Mouse (Mus musculus): ENCODE results near the gene Cep112.

The Cep112 gene

GRCm38 (mm10) chr11:108593959-108594579 lies 169.1 kb downstream of the Cep112 start:
- no peak for DNase-seq (ENCODE audit: low read depth in 2 of 2, low spot score in 2 of 2)

- DNase-seq (ENCODE audit: low read depth in 2 of 2, low spot score in 2 of 2): no peak
These were observed 180.3 kb downstream of the Cep112 start for GRCm38 (mm10) chr11:108605301-108605700.

GRCm38 (mm10) chr11:108606036-108606435 lies 181.0 kb downstream of the Cep112 start:
- no peak for DNase-seq (ENCODE audit: low read depth in 2 of 2, low spot score in 2 of 2)

GRCm38 (mm10) chr11:108606836-108607235 lies 181.8 kb downstream of the Cep112 start:
- DNase-seq (ENCODE audit: low read depth in 2 of 2, low spot score in 2 of 2): no peak

- DNase-seq (ENCODE audit: low read depth in 2 of 2, low spot score in 2 of 2): no peak
These were observed 195.8 kb downstream of the Cep112 start for GRCm38 (mm10) chr11:108620628-108621433.

GRCm38 (mm10) chr11:108621434-108621901 lies 196.5 kb downstream of the Cep112 start:
- no peak for DNase-seq (ENCODE audit: low read depth in 2 of 2, low spot score in 2 of 2)

- DNase-seq (ENCODE audit: low read depth in 2 of 2, low spot score in 2 of 2): no peak
These were observed 200.7 kb downstream of the Cep112 start for GRCm38 (mm10) chr11:108625546-108626232.

- no peak for DNase-seq (ENCODE audit: low read depth in 2 of 2, low spot score in 2 of 2)
These were observed 212.8 kb downstream of the Cep112 start for GRCm38 (mm10) chr11:108637780-108638179.

- DNase-seq (ENCODE audit: low read depth in 2 of 2, low spot score in 2 of 2): no peak
These were observed 230.6 kb downstream of the Cep112 start for GRCm38 (mm10) chr11:108655574-108655973.

GRCm38 (mm10) chr11:108682014-108682413 lies 257.0 kb downstream of the Cep112 start:
- DNase-seq (ENCODE audit: low read depth in 2 of 2, low spot score in 2 of 2): no peak

- DNase-seq (ENCODE audit: low read depth in 2 of 2, low spot score in 2 of 2): no peak
These were observed 271.6 kb downstream of the Cep112 start for GRCm38 (mm10) chr11:108696563-108696962.

GRCm38 (mm10) chr11:108752301-108752700 lies 327.3 kb downstream of the Cep112 start:
- DNase-seq (ENCODE audit: low read depth in 2 of 2, low spot score in 2 of 2): no peak

- DNase-seq (ENCODE audit: low read depth in 2 of 2, low spot score in 2 of 2): no peak
These were observed 327.8 kb downstream of the Cep112 start for GRCm38 (mm10) chr11:108752765-108753164.

- DNase-seq (ENCODE audit: low read depth in 2 of 2, low spot score in 2 of 2): no peak
These were observed 328.6 kb downstream of the Cep112 start for GRCm38 (mm10) chr11:108753361-108754240.

- no peak for DNase-seq (ENCODE audit: low read depth in 2 of 2, low spot score in 2 of 2)
These were observed 332.2 kb downstream of the Cep112 start for GRCm38 (mm10) chr11:108757211-108757610.

GRCm38 (mm10) chr11:108757626-108758430 lies 332.8 kb downstream of the Cep112 start:
- no peak for DNase-seq (ENCODE audit: low read depth in 2 of 2, low spot score in 2 of 2)

- no peak for DNase-seq (ENCODE audit: low read depth in 2 of 2, low spot score in 2 of 2)
These were observed 345.1 kb downstream of the Cep112 start for GRCm38 (mm10) chr11:108770064-108770463.

- no peak for DNase-seq (ENCODE audit: low read depth in 2 of 2, low spot score in 2 of 2)
These were observed 349.2 kb downstream of the Cep112 start for GRCm38 (mm10) chr11:108774019-108774670.

- DNase-seq (ENCODE audit: low read depth in 2 of 2, low spot score in 2 of 2): no peak
These were observed 352.2 kb downstream of the Cep112 start for GRCm38 (mm10) chr11:108777158-108777557.

All from CD8-positive naive resting alpha-beta T cell, adult 2 months (primary cell).